Mouse (Mus musculus): ENCODE measurements around the gene Aaas. TPM values are rescaled to one million over a fixed set of nuclear protein-coding genes. Genes with fewer than 3 reads are reported as not detected.

Gene Aaas
- total and polyA plus RNA-seq, 2 experiments from 2014 or later: 25.4 to 31.4 TPM

GRCm38 (mm10) chr15:102388942-102389341, 38.4 kb upstream of the Aaas start:
- H3K4me1 ChIP-seq (ENCODE audit: insufficient read depth, low read length): no peaks in the 10 kb centered on the region
- H3K27ac ChIP-seq: no peak overlapping the region
- WGBS: 88% methylated on average over 3 of the region's 3 CpGs
- no peak overlapping the region for H3K4me3 ChIP-seq (ENCODE audit: low read length)
- DNase-seq (ENCODE audit: low spot score) (no peak), ATAC-seq (no peak)
- H3K9ac ChIP-seq (replicated peaks; ENCODE audit: low read length): no peak overlapping the region
- H3K36me3 ChIP-seq (ENCODE audit: insufficient read depth, low read length): no peaks in the 10 kb centered on the region
- H3K9me3 ChIP-seq (ENCODE audit: low read length): no peaks in the 10 kb centered on the region
- no peak overlapping the region for H3K4me2 ChIP-seq (ENCODE audit: low read depth, low read length)
- H3K27me3 ChIP-seq (ENCODE audit: insufficient read depth, low read length): no peaks in the 10 kb centered on the region
- TF ChIP-seq CTCF (IDR thresholded peaks at IDR 0.05; ENCODE audit: low read depth): no peak

GRCm38 (mm10) chr15:102386640-102387039, 36.1 kb upstream of the Aaas start:
- Histone ChIP-seq H3K4me1 (ENCODE audit: insufficient read depth, low read length) (no peaks in the 10 kb centered on the region), H3K9ac (replicated peaks; ENCODE audit: low read length) (no peak overlapping the region), H3K27me3 (ENCODE audit: insufficient read depth, low read length) (no peaks in the 10 kb centered on the region), H3K4me2 (ENCODE audit: low read depth, low read length) (no peak overlapping the region), H3K36me3 (ENCODE audit: insufficient read depth, low read length) (no peaks in the 10 kb centered on the region), H3K27ac (no peak overlapping the region), H3K4me3 (ENCODE audit: low read length) (no peak overlapping the region), H3K9me3 (ENCODE audit: low read length) (no peaks in the 10 kb centered on the region)
- TF ChIP-seq CTCF (IDR thresholded peaks at IDR 0.05; ENCODE audit: low read depth): no peak
- no peak for DNase-seq (ENCODE audit: low spot score)
- ATAC-seq: no peak
- 52% methylated on average over 9 of the region's 9 CpGs for WGBS

GRCm38 (mm10) chr15:102383671-102384070, 33.1 kb upstream of the Aaas start:
- no peak overlapping the region for H3K27ac ChIP-seq
- H3K36me3 ChIP-seq (ENCODE audit: insufficient read depth, low read length): no peaks in the 10 kb centered on the region
- H3K4me1 ChIP-seq (ENCODE audit: insufficient read depth, low read length): no peaks in the 10 kb centered on the region
- no peak overlapping the region for H3K9ac ChIP-seq (replicated peaks; ENCODE audit: low read length)
- DNase-seq (ENCODE audit: low spot score) (no peak), ATAC-seq (no peak)
- no peak overlapping the region for H3K4me2 ChIP-seq (ENCODE audit: low read depth, low read length)
- WGBS: 90% methylated on average over 6 of the region's 6 CpGs
- H3K9me3 ChIP-seq (ENCODE audit: low read length): no peaks in the 10 kb centered on the region
- no peaks in the 10 kb centered on the region for H3K27me3 ChIP-seq (ENCODE audit: insufficient read depth, low read length)
- no peak overlapping the region for H3K4me3 ChIP-seq (ENCODE audit: low read length)
- TF ChIP-seq CTCF (IDR thresholded peaks at IDR 0.05; ENCODE audit: low read depth): no peak

GRCm38 (mm10) chr15:102381575-102381974, 31.0 kb upstream of the Aaas start:
- under 1% methylated on average over 7 of the region's 7 CpGs for WGBS
- peak; percentile 81 for ATAC-seq
- Histone ChIP-seq H3K36me3 (ENCODE audit: insufficient read depth, low read length) (no peaks in the 10 kb centered on the region), H3K27ac (no peak overlapping the region), H3K9ac (replicated peaks; ENCODE audit: low read length) (no peak overlapping the region), H3K4me1 (ENCODE audit: insufficient read depth, low read length) (0 out of 2 replicates have a peak, but pooled peaks cover 6% of the 10 kb centered on the region), H3K27me3 (ENCODE audit: insufficient read depth, low read length) (no peaks in the 10 kb centered on the region), H3K4me3 (ENCODE audit: low read length) (no peak overlapping the region), H3K9me3 (ENCODE audit: low read length) (no peaks in the 10 kb centered on the region), H3K4me2 (ENCODE audit: low read depth, low read length) (no peak overlapping the region)
- TF ChIP-seq CTCF (IDR thresholded peaks at IDR 0.05; ENCODE audit: low read depth): peak; percentile 97
- peak; percentile 93 for DNase-seq (ENCODE audit: low spot score)

- ATAC-seq (no peak), DNase-seq (ENCODE audit: low spot score) (no peak)
- Histone ChIP-seq H3K9ac (replicated peaks; ENCODE audit: low read length) (no peak overlapping the region), H3K27ac (0 out of 2 replicates have a peak overlapping the region, but pooled peaks have one; percentile 26), H3K4me2 (ENCODE audit: low read depth, low read length) (peak overlapping the region; percentile 99), H3K36me3 (ENCODE audit: insufficient read depth, low read length) (no peaks in the 10 kb centered on the region), H3K27me3 (ENCODE audit: insufficient read depth, low read length) (no peaks in the 10 kb centered on the region), H3K9me3 (ENCODE audit: low read length) (no peaks in the 10 kb centered on the region), H3K4me1 (ENCODE audit: insufficient read depth, low read length) (0 out of 2 replicates have a peak, but pooled peaks cover 6% of the 10 kb centered on the region), H3K4me3 (ENCODE audit: low read length) (no peak overlapping the region)
- TF ChIP-seq CTCF (IDR thresholded peaks at IDR 0.05; ENCODE audit: low read depth): no peak
- 10% methylated on average over 10 of the region's 10 CpGs for WGBS
Observed at GRCm38 (mm10) chr15:102377810-102378262, 27.3 kb upstream of the Aaas start.

GRCm38 (mm10) chr15:102377163-102377543, 26.6 kb upstream of the Aaas start:
- Histone ChIP-seq H3K4me2 (ENCODE audit: low read depth, low read length) (peak overlapping the region; percentile 99), H3K4me3 (ENCODE audit: low read length) (peak overlapping the region; percentile 54), H3K36me3 (ENCODE audit: insufficient read depth, low read length) (no peaks in the 10 kb centered on the region), H3K9ac (replicated peaks; ENCODE audit: low read length) (peak overlapping the region; percentile 56), H3K27ac (peak overlapping the region; percentile 43), H3K9me3 (ENCODE audit: low read length) (no peaks in the 10 kb centered on the region), H3K27me3 (ENCODE audit: insufficient read depth, low read length) (no peaks in the 10 kb centered on the region), H3K4me1 (ENCODE audit: insufficient read depth, low read length) (0 out of 2 replicates have a peak, but pooled peaks cover 6% of the 10 kb centered on the region)
- ATAC-seq: peak; percentile 67; the same call in 1 of the 2 replicates
- peak; percentile 83 for TF ChIP-seq CTCF (IDR thresholded peaks at IDR 0.05; ENCODE audit: low read depth)
- DNase-seq (ENCODE audit: low spot score): peak; percentile 89
- 0% methylated on average over 7 of the region's 7 CpGs for WGBS

- Histone ChIP-seq H3K36me3 (ENCODE audit: insufficient read depth, low read length) (no peaks in the 10 kb centered on the region), H3K27ac (peak overlapping the region; percentile 43), H3K9me3 (ENCODE audit: low read length) (no peaks in the 10 kb centered on the region), H3K4me3 (ENCODE audit: low read length) (peak overlapping the region; percentile 54), H3K4me1 (ENCODE audit: insufficient read depth, low read length) (0 out of 2 replicates have a peak, but pooled peaks cover 6% of the 10 kb centered on the region), H3K27me3 (ENCODE audit: insufficient read depth, low read length) (no peaks in the 10 kb centered on the region), H3K9ac (replicated peaks; ENCODE audit: low read length) (peak overlapping the region; percentile 56), H3K4me2 (ENCODE audit: low read depth, low read length) (peak overlapping the region; percentile 99)
- TF ChIP-seq CTCF (IDR thresholded peaks at IDR 0.05; ENCODE audit: low read depth): no peak
- ATAC-seq (peak; percentile 70), DNase-seq (ENCODE audit: low spot score) (peak; percentile 51)
- WGBS: under 1% methylated on average over 42 of the region's 43 CpGs
Observed at GRCm38 (mm10) chr15:102376453-102377162, 26.0 kb upstream of the Aaas start.
